Mouse (Mus musculus): ENCODE results near the gene Zfp367. TPM values are rescaled to one million over a fixed set of nuclear protein-coding genes. Genes with fewer than 3 reads are reported as not detected.

Gene Zfp367
- polyA plus RNA-seq, 1 experiment from 2014 or later: 18.8 TPM

GRCm38 (mm10) chr13:64152241-64152669 lies 747 bp downstream of the Zfp367 start:
- peak; percentile 86 for DNase-seq (ENCODE audit: extremely low spot score, low spot score)
- WGBS: under 1% methylated on average over 42 of the region's 42 CpGs
- Histone ChIP-seq H3K27ac (peak overlapping the region; percentile 98), H3K4me3 (peak overlapping the region; percentile 97), H3K27me3 (ENCODE audit: poor library complexity, severe bottlenecking) (peaks cover 6% of the 10 kb centered on the region), H3K4me1 (peaks cover 55% of the 10 kb centered on the region), H3K9me3 (no peaks in the 10 kb centered on the region), H3K36me3 (replicated peaks) (peaks cover 7% of the 10 kb centered on the region; the same call in 1 of the 2 replicates)

DNA sequence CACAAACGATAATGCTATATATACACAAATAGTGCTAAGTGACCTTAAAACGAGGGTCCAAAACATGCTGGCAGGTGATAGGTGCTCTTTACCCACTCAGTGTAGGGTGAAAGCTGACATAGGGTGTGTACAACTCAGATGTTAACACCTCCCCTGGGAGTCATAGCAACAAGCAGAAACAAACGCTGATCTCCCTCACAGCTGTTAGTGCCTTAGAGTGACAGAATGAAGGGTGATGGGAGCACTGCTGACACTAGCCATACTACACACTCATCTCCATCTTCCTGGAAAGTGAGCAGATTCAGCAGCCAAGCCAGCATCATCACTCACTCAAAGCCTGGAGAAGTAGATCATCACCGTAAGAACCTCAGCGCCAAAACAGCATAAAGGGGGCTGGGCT lies 2.9 kb downstream of the Zfp367 start:
- H3K9me3 ChIP-seq: no peaks in the 10 kb centered on the region
- no peak for DNase-seq (ENCODE audit: extremely low spot score, low spot score)
- WGBS: 80% methylated on average over 5 of the region's 5 CpGs
- H3K27ac ChIP-seq: no peak overlapping the region
- no peaks in the 10 kb centered on the region for H3K27me3 ChIP-seq (ENCODE audit: poor library complexity, severe bottlenecking)
- H3K36me3 ChIP-seq (replicated peaks): peaks cover 13% of the 10 kb centered on the region
- H3K4me1 ChIP-seq: peaks cover 48% of the 10 kb centered on the region
- H3K4me3 ChIP-seq: peak overlapping the region; percentile 97

- peak overlapping the region; percentile 81 for H3K27ac ChIP-seq
- peaks cover 25% of the 10 kb centered on the region for H3K4me1 ChIP-seq
- H3K9me3 ChIP-seq: no peaks in the 10 kb centered on the region
- H3K4me3 ChIP-seq: peak overlapping the region; percentile 61
- DNase-seq (ENCODE audit: extremely low spot score, low spot score): peak; percentile 21
- H3K27me3 ChIP-seq (ENCODE audit: poor library complexity, severe bottlenecking): no peaks in the 10 kb centered on the region
- H3K36me3 ChIP-seq (replicated peaks): peaks cover 42% of the 10 kb centered on the region
- WGBS: 42% methylated on average over 15 of the region's 15 CpGs
Observed at GRCm38 (mm10) chr13:64129616-64130375, 23.2 kb downstream of the Zfp367 start.

DNA sequence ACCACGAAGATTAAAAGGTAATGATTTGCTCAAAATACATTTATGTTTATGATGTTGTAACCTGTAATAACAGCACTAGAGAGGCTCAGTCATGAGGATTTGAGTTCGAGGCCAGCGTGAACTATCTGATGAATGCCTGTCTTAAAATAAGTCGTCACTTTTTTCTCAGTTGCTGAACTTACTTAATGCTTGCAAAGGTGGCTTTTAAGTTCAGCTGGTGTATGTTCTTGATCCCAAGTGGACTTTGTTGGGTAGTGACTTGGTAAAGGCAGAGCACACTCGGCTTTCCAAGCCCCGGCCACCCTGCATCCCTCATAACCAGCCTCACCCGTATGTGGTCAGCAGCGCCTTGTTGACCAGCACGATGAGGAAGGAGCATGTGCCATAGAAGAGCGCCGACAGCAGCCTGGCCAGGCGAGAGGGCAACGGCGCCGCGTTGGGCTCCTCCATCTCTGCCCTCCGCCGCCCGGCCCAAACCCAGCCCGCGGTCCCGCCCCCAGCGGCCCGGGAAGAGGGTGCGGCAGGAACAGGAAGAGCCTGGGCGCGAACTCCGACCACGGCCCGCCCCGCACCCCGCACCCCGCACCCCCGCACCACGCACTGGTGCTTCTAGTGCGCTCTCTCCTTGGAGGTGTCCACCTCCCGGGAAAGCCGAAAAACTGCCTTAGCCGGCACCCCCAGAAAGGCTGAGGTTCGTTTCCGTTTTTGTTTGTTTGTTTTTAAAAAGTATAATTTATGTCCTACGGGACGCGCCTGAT lies 24.0 kb downstream of the Zfp367 start, which contains the start of gene Slc35d2:
TSS of gene Slc35d2 (minus strand) at position 511 of the 758 bp plus-strand sequence.
- H3K4me1 ChIP-seq: peaks cover 25% of the 10 kb centered on the region
- H3K36me3 ChIP-seq (replicated peaks): peaks cover 34% of the 10 kb centered on the region
- H3K27me3 ChIP-seq (ENCODE audit: poor library complexity, severe bottlenecking): no peaks in the 10 kb centered on the region
- DNase-seq (ENCODE audit: extremely low spot score, low spot score): no peak
- WGBS: 9% methylated on average over 44 of the region's 44 CpGs
- peak within 1 kb of the TSS; percentile 81 for H3K27ac ChIP-seq
- H3K9me3 ChIP-seq: no peaks in the 10 kb centered on the region
- H3K4me3 ChIP-seq: peak within 1 kb of the TSS; percentile 61

DNA sequence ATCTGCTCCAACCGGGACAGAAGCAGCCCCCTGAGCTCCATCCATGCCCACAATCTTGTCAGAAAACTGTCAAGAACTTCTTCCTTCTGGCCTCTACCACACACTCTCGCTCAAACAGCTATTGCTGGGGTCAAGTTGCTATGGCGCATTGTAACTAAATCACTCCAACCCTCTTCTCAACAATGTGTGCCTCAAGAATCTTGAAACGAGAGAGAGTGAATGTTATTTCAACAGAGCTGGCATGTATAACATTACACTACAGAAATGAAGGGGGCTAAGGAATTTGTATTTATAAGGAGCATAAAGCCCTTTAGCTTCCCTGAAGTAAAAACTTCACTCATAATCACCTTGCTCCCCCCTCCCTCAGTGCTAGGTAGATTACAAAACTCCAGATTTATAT lies 26.7 kb downstream of the Zfp367 start:
- WGBS: 63% methylated on average over 4 of the region's 4 CpGs
- Histone ChIP-seq H3K4me1 (peaks cover 25% of the 10 kb centered on the region), H3K27me3 (ENCODE audit: poor library complexity, severe bottlenecking) (no peaks in the 10 kb centered on the region), H3K27ac (no peak overlapping the region), H3K36me3 (replicated peaks) (peaks cover 9% of the 10 kb centered on the region), H3K4me3 (no peak overlapping the region), H3K9me3 (peaks cover 4% of the 10 kb centered on the region; the same call in 1 of the 2 replicates)
- DNase-seq (ENCODE audit: extremely low spot score, low spot score): no peak

DNA sequence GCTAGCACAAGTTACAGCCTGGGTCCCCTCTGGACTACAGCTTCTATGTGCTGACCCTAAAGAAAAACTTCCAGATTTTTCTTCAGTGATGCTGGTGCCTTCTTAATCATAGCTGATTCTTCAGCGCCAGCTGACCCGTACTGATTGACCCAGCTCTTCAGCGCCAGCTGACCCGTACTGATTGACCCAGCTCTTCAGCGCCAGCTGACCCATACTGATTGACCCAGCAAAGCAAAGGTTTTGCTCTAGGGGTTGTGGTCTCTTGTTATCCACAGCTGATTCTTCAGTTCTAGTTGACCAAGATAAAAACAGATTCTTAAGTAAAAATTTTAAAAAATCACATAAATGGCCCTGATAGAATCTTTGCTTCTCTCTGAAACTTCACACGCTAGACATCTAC lies 28.1 kb downstream of the Zfp367 start:
- peaks cover 25% of the 10 kb centered on the region for H3K4me1 ChIP-seq
- no peaks in the 10 kb centered on the region for H3K27me3 ChIP-seq (ENCODE audit: poor library complexity, severe bottlenecking)
- H3K9me3 ChIP-seq: peaks cover 4% of the 10 kb centered on the region; the same call in 1 of the 2 replicates
- no peak for DNase-seq (ENCODE audit: extremely low spot score, low spot score)
- no peak overlapping the region for H3K4me3 ChIP-seq
- 87% methylated on average over 6 of the region's 6 CpGs for WGBS
- no peak overlapping the region for H3K27ac ChIP-seq
- H3K36me3 ChIP-seq (replicated peaks): no peaks in the 10 kb centered on the region

DNA sequence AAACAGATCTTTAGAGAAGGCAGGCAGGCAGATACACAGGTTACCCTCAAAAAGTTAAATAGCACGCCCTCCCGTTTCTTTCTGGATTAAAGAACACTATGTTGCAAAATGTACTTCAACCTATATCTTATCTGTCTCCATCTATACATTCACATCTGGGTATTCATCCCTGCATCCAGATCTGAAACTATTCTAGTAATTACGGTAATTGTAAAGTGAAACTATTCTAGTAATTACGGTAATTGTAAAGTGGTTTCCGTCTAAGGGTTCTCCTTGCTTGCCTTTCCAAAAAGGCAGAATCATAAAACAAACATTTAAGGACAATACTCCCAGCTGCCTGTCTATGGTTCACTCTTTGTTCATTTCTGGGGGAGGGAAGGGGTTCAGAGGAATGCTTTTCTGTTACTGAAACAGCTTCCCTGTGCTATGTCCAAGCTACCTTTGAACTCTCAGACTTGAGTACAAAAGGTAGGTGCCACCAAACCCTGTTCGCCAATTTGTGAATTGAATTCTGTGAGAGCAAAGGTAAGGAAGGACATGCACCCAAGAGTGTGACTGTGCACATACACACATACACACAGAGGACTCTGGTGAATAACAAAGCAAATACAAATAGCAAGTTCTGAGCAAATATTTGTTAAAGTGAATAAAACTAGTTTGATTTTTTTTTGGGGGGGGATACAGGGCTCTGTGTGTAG lies 29.4 kb downstream of the Zfp367 start:
- H3K27ac ChIP-seq: no peak overlapping the region
- no peak overlapping the region for H3K4me3 ChIP-seq
- 28% methylated on average over 6 of the region's 6 CpGs for WGBS
- H3K36me3 ChIP-seq (replicated peaks): no peaks in the 10 kb centered on the region
- H3K9me3 ChIP-seq: peaks cover 4% of the 10 kb centered on the region; the same call in 1 of the 2 replicates
- DNase-seq (ENCODE audit: extremely low spot score, low spot score): no peak
- H3K27me3 ChIP-seq (ENCODE audit: poor library complexity, severe bottlenecking): no peaks in the 10 kb centered on the region
- peaks cover 15% of the 10 kb centered on the region for H3K4me1 ChIP-seq

DNA sequence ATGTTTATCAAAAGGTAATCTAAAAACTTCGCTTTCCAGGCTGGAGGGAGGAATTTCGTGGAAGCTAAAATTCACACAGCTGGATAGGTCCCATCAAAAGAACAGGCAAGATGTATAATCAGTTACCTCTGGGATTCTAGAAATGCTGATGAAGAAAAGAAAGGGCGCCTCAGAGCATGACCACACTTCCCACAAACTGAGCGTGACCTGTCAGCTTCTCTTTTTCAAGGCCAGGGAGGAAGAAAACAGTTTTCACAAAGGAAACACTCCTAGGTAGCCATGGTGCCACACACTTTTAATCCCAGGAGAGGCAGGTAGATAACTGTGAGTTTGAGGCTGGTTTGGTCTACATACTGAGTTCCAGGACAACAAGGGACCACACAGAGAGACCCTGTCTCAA lies 32.2 kb downstream of the Zfp367 start:
- 74% methylated on average over 4 of the region's 4 CpGs for WGBS
- no peaks in the 10 kb centered on the region for H3K27me3 ChIP-seq (ENCODE audit: poor library complexity, severe bottlenecking)
- H3K27ac ChIP-seq: no peak overlapping the region
- no peaks in the 10 kb centered on the region for H3K36me3 ChIP-seq (replicated peaks)
- no peak overlapping the region for H3K4me3 ChIP-seq
- peaks cover 4% of the 10 kb centered on the region; the same call in 1 of the 2 replicates for H3K9me3 ChIP-seq
- no peak for DNase-seq (ENCODE audit: extremely low spot score, low spot score)
- H3K4me1 ChIP-seq: peaks cover 3% of the 10 kb centered on the region; the same call in 1 of the 2 replicates

DNA sequence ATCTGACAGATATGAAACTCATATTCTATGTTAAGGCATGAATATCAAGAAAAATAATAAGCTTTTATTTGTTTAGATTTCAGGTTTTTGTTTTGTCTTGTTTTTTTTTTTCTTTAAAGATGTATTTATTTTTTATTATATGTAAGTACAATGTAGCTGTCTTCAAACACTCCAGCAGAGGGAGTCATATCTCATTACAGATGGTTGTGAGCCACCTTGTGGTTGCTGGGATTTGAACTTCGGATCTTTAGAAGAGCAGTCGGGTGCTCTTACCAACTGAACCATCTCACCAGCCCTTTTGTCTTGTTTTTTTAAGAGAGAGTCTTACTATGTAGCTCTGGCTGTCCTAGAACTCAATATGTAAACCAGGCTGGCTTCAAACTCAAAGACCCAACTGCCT lies 35.6 kb downstream of the Zfp367 start:
- H3K36me3 ChIP-seq (replicated peaks): no peaks in the 10 kb centered on the region
- no peak for DNase-seq (ENCODE audit: extremely low spot score, low spot score)
- no peak overlapping the region for H3K27ac ChIP-seq
- H3K4me3 ChIP-seq: no peak overlapping the region
- no peaks in the 10 kb centered on the region for H3K27me3 ChIP-seq (ENCODE audit: poor library complexity, severe bottlenecking)
- H3K4me1 ChIP-seq: no peaks in the 10 kb centered on the region
- no peaks in the 10 kb centered on the region for H3K9me3 ChIP-seq
- 59% methylated on average over 2 of the region's 2 CpGs for WGBS

- peaks cover 20% of the 10 kb centered on the region for H3K27me3 ChIP-seq (ENCODE audit: poor library complexity, severe bottlenecking)
- H3K27ac ChIP-seq: no peak overlapping the region
- no peak for DNase-seq (ENCODE audit: extremely low spot score, low spot score)
- H3K36me3 ChIP-seq (replicated peaks): no peaks in the 10 kb centered on the region
- 97% methylated on average over 1 of the region's 1 CpGs for WGBS
- H3K4me3 ChIP-seq: no peak overlapping the region
- peaks cover 23% of the 10 kb centered on the region for H3K4me1 ChIP-seq
- H3K9me3 ChIP-seq: no peaks in the 10 kb centered on the region
Observed at GRCm38 (mm10) chr13:64110421-64110820, 42.6 kb downstream of the Zfp367 start.

DNA sequence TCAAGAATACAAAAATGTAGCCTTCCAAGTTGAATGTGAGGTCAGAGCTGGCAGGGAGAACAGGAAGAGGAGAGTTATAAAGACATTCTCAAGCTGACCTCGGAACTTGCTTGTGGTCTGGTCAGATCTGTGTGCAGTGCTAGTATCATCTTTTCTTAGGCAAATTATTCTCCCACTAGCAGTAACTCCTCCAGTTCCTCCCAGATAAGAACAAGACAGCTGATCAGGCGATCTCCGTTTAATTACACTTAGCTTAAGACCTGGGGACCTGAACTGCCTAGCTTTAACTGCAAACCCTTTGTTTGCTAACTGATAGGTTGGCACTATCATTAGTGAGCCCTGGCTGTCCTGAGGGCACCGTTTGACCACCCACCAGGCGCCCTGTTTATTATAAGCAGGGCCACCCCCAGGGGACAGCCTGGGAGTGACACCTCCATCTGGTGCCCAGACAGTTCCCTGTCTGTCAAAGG lies 44.6 kb downstream of the Zfp367 start:
- WGBS: 30% methylated on average over 5 of the region's 5 CpGs
- no peak for DNase-seq (ENCODE audit: extremely low spot score, low spot score)
- no peak overlapping the region for H3K27ac ChIP-seq

GRCm38 (mm10) chr13:64107535-64107934 lies 45.5 kb downstream of the Zfp367 start:
- Histone ChIP-seq H3K9me3 (no peaks in the 10 kb centered on the region), H3K4me3 (no peak overlapping the region), H3K4me1 (peaks cover 23% of the 10 kb centered on the region), H3K27ac (no peak overlapping the region), H3K27me3 (ENCODE audit: poor library complexity, severe bottlenecking) (peaks cover 38% of the 10 kb centered on the region), H3K36me3 (replicated peaks) (no peaks in the 10 kb centered on the region)
- no peak for DNase-seq (ENCODE audit: extremely low spot score, low spot score)
- WGBS: 29% methylated on average over 8 of the region's 8 CpGs

More for the DNA sequence above, 44.6 kb downstream of the Zfp367 start:
- H3K27me3 ChIP-seq (ENCODE audit: poor library complexity, severe bottlenecking): peaks cover 35% of the 10 kb centered on the region
- H3K4me3 ChIP-seq: no peak overlapping the region
- no peaks in the 10 kb centered on the region for H3K36me3 ChIP-seq (replicated peaks)
- peaks cover 23% of the 10 kb centered on the region for H3K4me1 ChIP-seq
- H3K9me3 ChIP-seq: no peaks in the 10 kb centered on the region

All from forebrain, embryonic 10.5 days (tissue).